Comparison of ENCODE assay signal across 24 mouse cellular contexts in genomic region chr13:72783026-72783726, GRCm38 (mm10).
A peak's percentile ranks its signal among the peaks of the same experiment; 100 is the strongest.
DNase-seq lines count a peak whose midpoint lies in the region; ATAC-seq and TF ChIP-seq lines count a peak whose summit lies in the region.
"Had no signal": no experiment of that assay in that cellular context is flagged by ENCODE, and none has a peak within 500 bp of the region (broad histone marks: within the 10 kb centered on the region; RNA-seq: fewer than 3 reads in every experiment).

No protein-coding gene starts in this region.

- peak overlapping the region; percentile 11 for H3K4me3 ChIP-seq in megakaryocyte, embryonic 14.5 days (replicated peaks)
- no peak overlapping the region for H3K4me3 ChIP-seq in left cerebral cortex, adult 2 months
- H3K4me3 ChIP-seq in lung, adult 2 months (replicated peaks; ENCODE audit: extremely low read depth, low read depth, low read length) = no peak overlapping the region
- H3K4me3 ChIP-seq: erythroblast, embryonic 14.5 days; heart, embryonic 13.5 days; hindbrain, embryonic 10.5 days; limb, embryonic 12.5 days; liver, embryonic 15.5 days; lung, embryonic 15.5 days; neural tube, embryonic 13.5 days had no signal

- no peak for ATAC-seq in megakaryocyte, adult 5-6 weeks (ENCODE audit: poor library complexity, severe bottlenecking)
- ATAC-seq: forebrain, embryonic 16.5 days; intestine, postnatal 0 days had no signal

- H3K9me3 ChIP-seq in megakaryocyte, embryonic 14.5 days = peaks cover 51% of the 10 kb centered on the region
- H3K9me3 ChIP-seq: heart, embryonic 13.5 days; hindbrain, embryonic 10.5 days; limb, embryonic 12.5 days; liver, embryonic 15.5 days; lung, embryonic 15.5 days; neural tube, embryonic 13.5 days had no signal

- H3K36me3 ChIP-seq in megakaryocyte, embryonic 14.5 days (replicated peaks; ENCODE audit: low read length) = no peaks in the 10 kb centered on the region
- H3K36me3 ChIP-seq: heart, embryonic 13.5 days; hindbrain, embryonic 10.5 days; limb, embryonic 12.5 days; liver, embryonic 15.5 days; lung, embryonic 15.5 days; neural tube, embryonic 13.5 days had no signal

- no peaks in the 10 kb centered on the region for H3K27me3 ChIP-seq in megakaryocyte, embryonic 14.5 days (replicated peaks)
- H3K27me3 ChIP-seq: CH12.LX; liver, embryonic 15.5 days; lung, embryonic 15.5 days; neural tube, embryonic 13.5 days had no signal

- no peaks in the 10 kb centered on the region for H3K4me1 ChIP-seq in megakaryocyte, embryonic 14.5 days
- H3K4me1 ChIP-seq in lung, adult 2 months (ENCODE audit: control insufficient read depth, insufficient read depth, low read length) = no peaks in the 10 kb centered on the region
- H3K4me1 ChIP-seq: heart, embryonic 13.5 days; limb, embryonic 12.5 days; liver, embryonic 15.5 days; lung, embryonic 15.5 days; neural tube, embryonic 13.5 days had no signal

- no peak for TF ChIP-seq CTCF in left cerebral cortex, adult 2 months (IDR thresholded peaks at IDR 0.05)
- TF ChIP-seq CTCF in lung, adult 2 months (IDR thresholded peaks at IDR 0.05; ENCODE audit: insufficient read depth, low read length) = no peak

- DNase-seq in brain, adult 2 months (ENCODE audit: low read depth, low spot score) = peak; percentile 59
- peak; percentile 49 for DNase-seq in cerebellum, adult 11-12 months
- DNase-seq in cerebellum, adult 9-11 months = peak; percentile 52
- no peak for DNase-seq in layer of hippocampus, adult 8-10 months (ENCODE audit: low spot score in 2 of 2)
- DNase-seq in left cerebral cortex, adult 2 months (ENCODE audit: extremely low spot score in 1 of 2, low spot score in 2 of 2) = no peak
- DNase-seq in lung, adult 2 months = no peak
- DNase-seq: adrenal gland, adult 8-10 months; B cell, adult 2 months; heart, postnatal 10 days; kidney, adult 9 months; kidney, postnatal 10 days; layer of hippocampus, adult 9-11 months had no signal

- WGBS in lung, adult 2 months = 35% methylated on average over 7 of the region's 7 CpGs

- H3K27ac ChIP-seq in left cerebral cortex, adult 2 months = no peak overlapping the region
- H3K27ac ChIP-seq: heart, embryonic 13.5 days; hindbrain, embryonic 10.5 days; limb, embryonic 12.5 days; liver, embryonic 15.5 days; lung, embryonic 15.5 days; neural tube, embryonic 13.5 days had no signal

- intact Hi-C loops in left cerebral cortex, adult 2 months (cut with DNase I) = no loop called here

- no peak for TF ChIP-seq POLR2A in lung, adult 2 months (IDR thresholded peaks at IDR 0.05; ENCODE audit: borderline replicate concordance, extremely low read depth, low read depth, low read length)

Comparison
In these comparisons a context has a peak if more than half of its experiments do, and no peak if none do; other contexts are left out.
1. DNase-seq: peak in brain, adult 2 months (single experiment), cerebellum, adult 11-12 months (single experiment) and cerebellum, adult 9-11 months (single experiment); none in layer of hippocampus, adult 8-10 months (0 of 2), left cerebral cortex, adult 2 months (0 of 2) and lung, adult 2 months (single experiment).